Mouse (Mus musculus): ENCODE measurements around the gene Olfr1340.

- no peak for TF ChIP-seq CTCF (conservative IDR thresholded peaks at IDR 0.05; ENCODE audit: low read length)
- TF ChIP-seq NANOG (IDR thresholded peaks at IDR 0.05; ENCODE audit: borderline replicate concordance, low read length): no peak
- no peak for TF ChIP-seq POU5F1 (IDR thresholded peaks at IDR 0.05; ENCODE audit: borderline replicate concordance, low read length)
These were observed 19.6 kb downstream of the Olfr1340 start for GRCm38 (mm10) chr4:118739574-118739973.
